Mouse (Mus musculus) lung, embryonic 16.5 days (tissue): ENCODE measurements at regions not wholly inside any gene's neighbourhood (a gene's known extent, or its start where the extent isn't known, plus 50 kb on each side); places are given as distances from the start of the nearest gene placed in this dataset.
A peak's percentile ranks its signal among the peaks of the same experiment; 100 is the strongest.

Source experiments
- ATAC-seq: fragments of 200-750 bp; cut with Nextera tagmentation; 2 replicates; pipeline ENCODE4 v1.8.0; 2017; ENCODE audit warnings: low read depth, mild to moderate bottlenecking, moderate library complexity
- H3K27ac ChIP-seq: fragments of 300-500 bp; sonication (generic); 2 replicates; pipeline ENCODE4 v1.5.1; 2014; ENCODE audit warnings: mild to moderate bottlenecking, control low read depth, low read length
- H3K27me3 ChIP-seq: fragments of 300-500 bp; sonication (generic); 2 replicates; pipeline ENCODE4 v1.6.1; 2014; ENCODE audit warnings: low read depth, low read length, mixed read lengths; ENCODE audit not compliant: control insufficient read depth, insufficient read depth
- H3K36me3 ChIP-seq: fragments of 300-500 bp; sonication (generic); 2 replicates; pipeline ENCODE4 v1.6.1; 2014; ENCODE audit warnings: low read length; ENCODE audit not compliant: control insufficient read depth, insufficient read depth
- H3K4me1 ChIP-seq: fragments of 300-500 bp; sonication (generic); replicated peaks from 2 replicates; pipeline ENCODE4 v1.6.1; 2014; ENCODE audit warnings: low read length, mixed read lengths; ENCODE audit not compliant: control insufficient read depth, insufficient read depth
- H3K4me2 ChIP-seq: fragments of 300-500 bp; sonication (generic); 2 replicates; pipeline ENCODE4 v1.6.1; 2014; ENCODE audit warnings: low read depth, low read length, control low read depth
- H3K4me3 ChIP-seq: fragments of 300-500 bp; sonication (generic); 2 replicates; pipeline ENCODE4 v1.5.1; 2014; ENCODE audit warnings: mild to moderate bottlenecking, low read length, control low read depth
- H3K9ac ChIP-seq: fragments of 300-500 bp; sonication (generic); 2 replicates; pipeline ENCODE4 v1.6.1; 2014; ENCODE audit warnings: low read length, control low read depth
- H3K9me3 ChIP-seq: fragments of 300-500 bp; sonication (generic); 2 replicates; pipeline ENCODE4 v1.6.1; 2016; ENCODE audit warnings: low read length; ENCODE audit not compliant: control insufficient read depth
- WGBS: fragments of 180-500 bp; shearing (Covaris S2); extraction: QIAGEN DNeasy Blood & Tissue Kit; methylation state at CpG from one replicate; pipeline ENCODE4 v1.1.7; 2014; 5-methylcytosine and 5-hydroxymethylcytosine counted together

DNA sequence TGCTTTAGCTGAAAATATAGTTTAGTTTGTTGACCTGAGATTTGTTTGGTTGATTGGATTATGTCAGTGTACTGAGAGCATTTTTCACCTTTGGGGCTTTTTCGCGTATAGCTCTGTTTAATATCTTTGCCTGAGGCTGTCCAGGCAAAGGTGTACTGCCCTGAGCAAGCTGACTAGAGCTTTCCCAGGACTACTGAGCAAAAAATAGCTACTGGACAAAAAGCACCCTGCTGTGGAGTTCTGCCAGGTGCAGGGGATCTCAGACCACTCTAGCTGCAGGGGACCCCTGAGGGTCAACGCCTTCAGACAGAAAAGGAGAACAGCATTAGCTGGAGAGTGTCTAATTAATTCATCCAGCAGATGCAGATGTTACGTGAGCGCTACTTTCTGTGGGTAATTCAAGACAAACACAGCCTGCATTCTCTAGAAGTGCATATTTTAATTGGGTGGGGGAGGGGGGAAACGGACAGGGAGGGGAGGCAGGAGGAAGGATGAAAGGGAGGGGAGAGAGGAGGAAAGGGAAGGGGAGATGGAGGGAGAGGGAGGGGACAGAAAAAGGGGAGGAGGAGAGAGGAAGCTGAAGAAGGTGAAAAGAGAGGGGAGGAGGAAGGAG, 61.7 kb downstream of the Thnsl1 start:
- H3K4me2 ChIP-seq = no peak overlapping the region
- no peaks in the 10 kb centered on the region for H3K36me3 ChIP-seq
- H3K9ac ChIP-seq = no peak overlapping the region
- H3K27me3 ChIP-seq = no peaks in the 10 kb centered on the region
- no peaks in the 10 kb centered on the region for H3K4me1 ChIP-seq
- no peak overlapping the region for H3K4me3 ChIP-seq
- no peak overlapping the region for H3K27ac ChIP-seq
- H3K9me3 ChIP-seq = no peaks in the 10 kb centered on the region
- 27% methylated on average over 6 of the region's 6 CpGs for WGBS
- no peak for ATAC-seq

DNA sequence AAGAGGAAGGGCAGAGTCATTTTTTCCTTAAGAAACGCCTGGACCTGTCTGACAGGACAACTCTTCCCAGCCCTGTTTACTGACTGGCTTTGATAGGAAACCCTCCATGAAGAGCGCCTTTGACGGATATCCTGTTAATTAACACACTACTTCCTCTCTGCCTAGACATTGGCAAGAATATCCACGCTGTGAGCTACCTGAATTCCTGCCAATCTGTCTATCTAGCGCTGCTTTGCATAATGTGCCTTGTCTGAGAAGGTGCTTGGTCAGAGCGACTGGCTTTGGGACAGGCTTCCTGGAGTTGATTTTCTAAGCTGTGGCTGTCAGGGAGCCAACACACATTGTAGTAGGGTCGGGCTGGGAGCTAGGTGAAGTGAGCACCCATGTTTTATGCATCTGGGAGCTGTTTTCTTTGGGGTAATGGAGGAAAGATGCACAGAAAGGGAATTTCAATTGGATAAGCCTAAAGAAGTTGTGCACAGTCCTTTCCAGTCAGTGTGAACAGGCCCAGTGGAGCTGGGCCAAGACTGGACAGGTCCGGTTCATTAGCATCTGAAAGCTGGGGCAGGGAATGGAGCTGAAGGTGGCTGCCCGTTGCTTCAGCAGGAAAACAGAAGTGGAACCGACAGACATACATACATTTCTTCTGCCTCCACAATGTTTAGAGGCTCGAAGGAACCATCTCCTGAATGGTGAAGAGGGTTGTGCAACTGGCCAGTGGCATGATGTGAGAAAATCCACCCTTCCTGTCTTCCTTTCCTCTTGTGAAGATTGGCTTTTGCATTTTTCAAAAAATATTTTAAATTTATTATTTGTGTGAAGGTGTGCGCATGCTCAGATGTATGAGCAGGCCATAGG, 64.7 kb downstream of the Thnsl1 start:
- ATAC-seq = peak; percentile 74
- Histone ChIP-seq H3K4me2 (no peak overlapping the region), H3K9ac (no peak overlapping the region), H3K27me3 (no peaks in the 10 kb centered on the region), H3K9me3 (no peaks in the 10 kb centered on the region), H3K36me3 (no peaks in the 10 kb centered on the region), H3K27ac (no peak overlapping the region), H3K4me3 (no peak overlapping the region), H3K4me1 (no peaks in the 10 kb centered on the region)
- 47% methylated on average over 12 of the region's 12 CpGs for WGBS

GRCm38 (mm10) chr2:21273416-21273815, 67.9 kb downstream of the Thnsl1 start:
- H3K9me3 ChIP-seq = no peaks in the 10 kb centered on the region
- H3K9ac ChIP-seq = no peak overlapping the region
- H3K4me3 ChIP-seq = no peak overlapping the region
- H3K27ac ChIP-seq = no peak overlapping the region
- H3K36me3 ChIP-seq = no peaks in the 10 kb centered on the region
- no peak overlapping the region for H3K4me2 ChIP-seq
- 86% methylated on average over 4 of the region's 4 CpGs for WGBS
- H3K27me3 ChIP-seq = no peaks in the 10 kb centered on the region
- no peak for ATAC-seq
- H3K4me1 ChIP-seq = no peaks in the 10 kb centered on the region

- H3K27me3 ChIP-seq = no peaks in the 10 kb centered on the region
- H3K36me3 ChIP-seq = no peaks in the 10 kb centered on the region
- H3K9ac ChIP-seq = no peak overlapping the region
- WGBS = 82% methylated on average over 4 of the region's 4 CpGs
- H3K4me1 ChIP-seq = no peaks in the 10 kb centered on the region
- no peaks in the 10 kb centered on the region for H3K9me3 ChIP-seq
- no peak overlapping the region for H3K4me3 ChIP-seq
- H3K4me2 ChIP-seq = no peak overlapping the region
- H3K27ac ChIP-seq = no peak overlapping the region
- no peak for ATAC-seq
These were observed 69.8 kb downstream of the Thnsl1 start for GRCm38 (mm10) chr2:21275315-21275714.

DNA sequence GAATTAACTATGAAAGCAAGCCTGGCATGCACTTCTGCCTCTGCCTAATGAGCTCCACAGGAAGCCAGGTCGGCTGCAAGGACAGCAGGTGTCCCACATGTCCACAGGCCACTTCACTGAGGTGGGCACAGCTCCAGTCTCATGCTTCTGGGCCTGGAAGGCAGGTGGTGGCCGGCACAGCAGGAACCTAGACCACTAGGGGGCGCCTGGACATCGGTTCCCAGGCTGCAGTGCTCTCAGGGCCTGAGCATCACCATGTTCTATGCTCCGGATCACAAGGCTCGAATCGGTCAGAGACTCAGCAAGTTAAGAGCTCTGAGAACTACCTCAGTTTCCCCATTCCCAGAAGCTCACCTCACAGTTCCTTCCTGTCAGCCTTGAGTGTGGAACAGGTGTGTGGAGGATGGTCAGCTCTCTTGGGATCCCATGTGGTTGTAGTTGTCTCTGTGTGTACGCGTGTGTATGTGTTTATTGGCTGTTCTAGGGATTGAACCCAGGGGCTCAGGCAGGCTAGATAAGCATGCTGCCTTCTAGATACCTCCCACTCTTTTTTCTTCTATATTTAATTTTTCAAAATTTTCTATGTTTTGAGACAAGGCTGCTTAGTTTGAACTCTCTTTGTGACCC, 75.4 kb downstream of the Thnsl1 start:
- Histone ChIP-seq H3K36me3 (no peaks in the 10 kb centered on the region), H3K9me3 (no peaks in the 10 kb centered on the region), H3K27me3 (no peaks in the 10 kb centered on the region), H3K4me3 (no peak overlapping the region), H3K4me2 (no peak overlapping the region), H3K4me1 (no peaks in the 10 kb centered on the region), H3K27ac (no peak overlapping the region), H3K9ac (no peak overlapping the region)
- WGBS = 29% methylated on average over 9 of the region's 9 CpGs
- peak; percentile 77 for ATAC-seq

- no peak for ATAC-seq
- H3K36me3 ChIP-seq = no peaks in the 10 kb centered on the region
- H3K27me3 ChIP-seq = no peaks in the 10 kb centered on the region
- 66% methylated on average over 14 of the region's 14 CpGs for WGBS
- no peak overlapping the region for H3K27ac ChIP-seq
- H3K4me2 ChIP-seq = no peak overlapping the region
- no peaks in the 10 kb centered on the region for H3K4me1 ChIP-seq
- no peak overlapping the region for H3K4me3 ChIP-seq
- no peak overlapping the region for H3K9ac ChIP-seq
- no peaks in the 10 kb centered on the region for H3K9me3 ChIP-seq
These were observed 77.1 kb downstream of the Thnsl1 start for GRCm38 (mm10) chr2:21282505-21283200.

GRCm38 (mm10) chr2:21284881-21285280, 79.4 kb downstream of the Thnsl1 start:
- H3K4me2 ChIP-seq = no peak overlapping the region
- no peaks in the 10 kb centered on the region for H3K27me3 ChIP-seq
- no peaks in the 10 kb centered on the region for H3K9me3 ChIP-seq
- ATAC-seq = no peak
- no peak overlapping the region for H3K4me3 ChIP-seq
- 84% methylated on average over 3 of the region's 3 CpGs for WGBS
- H3K4me1 ChIP-seq = no peaks in the 10 kb centered on the region
- H3K27ac ChIP-seq = no peak overlapping the region
- no peak overlapping the region for H3K9ac ChIP-seq
- no peaks in the 10 kb centered on the region for H3K36me3 ChIP-seq

GRCm38 (mm10) chr2:21287786-21288185, 79.6 kb upstream of the Gpr158 start:
- Histone ChIP-seq H3K36me3 (no peaks in the 10 kb centered on the region), H3K27me3 (no peaks in the 10 kb centered on the region), H3K4me3 (no peak overlapping the region), H3K4me1 (no peaks in the 10 kb centered on the region), H3K9ac (no peak overlapping the region), H3K4me2 (no peak overlapping the region), H3K27ac (no peak overlapping the region), H3K9me3 (no peaks in the 10 kb centered on the region)
- 80% methylated on average over 13 of the region's 13 CpGs for WGBS
- no peak for ATAC-seq

DNA sequence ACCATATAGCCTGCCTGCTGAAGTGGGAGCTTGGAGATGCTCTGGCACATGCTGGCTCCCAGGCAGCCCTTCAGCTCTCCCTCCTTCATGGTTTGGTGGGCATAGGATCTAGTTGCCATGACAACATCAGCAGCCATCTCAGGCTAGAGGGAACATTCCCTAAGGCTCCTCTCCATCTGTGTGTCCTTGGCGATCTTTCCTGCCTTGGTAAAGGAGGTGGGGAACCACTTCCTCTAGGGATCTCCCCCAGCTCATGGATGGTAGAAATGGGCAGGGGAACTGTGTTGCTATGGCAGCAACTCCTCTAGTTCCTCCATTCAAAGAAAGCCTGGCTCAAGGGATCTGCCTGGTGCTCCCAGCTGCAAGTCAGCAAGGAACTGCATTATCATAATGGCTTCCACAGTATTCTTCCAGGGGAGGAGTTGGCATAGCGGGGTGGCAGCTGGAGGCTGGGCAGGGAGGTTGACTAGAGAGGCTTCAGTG, 74.6 kb upstream of the Gpr158 start:
- WGBS = 57% methylated on average over 2 of the region's 2 CpGs
- no peaks in the 10 kb centered on the region for H3K9me3 ChIP-seq
- H3K4me1 ChIP-seq = no peaks in the 10 kb centered on the region
- H3K4me2 ChIP-seq = no peak overlapping the region
- H3K36me3 ChIP-seq = no peaks in the 10 kb centered on the region
- no peak overlapping the region for H3K27ac ChIP-seq
- H3K9ac ChIP-seq = no peak overlapping the region
- H3K4me3 ChIP-seq = no peak overlapping the region
- no peak for ATAC-seq
- H3K27me3 ChIP-seq = no peaks in the 10 kb centered on the region
